Mouse (Mus musculus) left cerebral cortex, adult 8-10 months (tissue): Measurements from ENCODE around the gene Zmat5. TPM values are rescaled to one million over a fixed set of nuclear protein-coding genes. Genes with fewer than 3 reads are reported as not detected.
"Not testable (repeated sequence)": the region's sequence is repeated elsewhere in the genome, so short reads cannot be mapped to it uniquely, and the experiment has no call there.

Experiments
- DNase-seq, 2 experiments: peaks; one replicate each; pipeline ENCODE4 v3.0.0; 2022; ENCODE audit warnings: low spot score in 2 of 2
- total RNA-seq, 4 experiments: library from RNA; stranded (reverse); gene quantifications; 2 replicates each; pipeline ENCODE4 v1.2.4; 2022

Gene Zmat5
- total RNA-seq, 4 experiments from 2014 or later: 22.7 to 38.8 (median 27.7) TPM

- DNase-seq: no peak
Observed at GRCm38 (mm10) chr11:4688632-4689380, 15.7 kb upstream of the Zmat5 start.

- no peak for DNase-seq
Observed at GRCm38 (mm10) chr11:4690353-4690752, 14.1 kb upstream of the Zmat5 start.

GRCm38 (mm10) chr11:4691213-4691612 lies 13.3 kb upstream of the Zmat5 start:
- DNase-seq: no peak

GRCm38 (mm10) chr11:4692162-4692561 lies 12.3 kb upstream of the Zmat5 start:
- DNase-seq: no peak

- peak; percentile 49 to 55 for DNase-seq
Observed at GRCm38 (mm10) chr11:4697043-4697983, 7.2 kb upstream of the Zmat5 start.

- no peak for DNase-seq
Observed at GRCm38 (mm10) chr11:4700726-4701125, 3.8 kb upstream of the Zmat5 start.

GRCm38 (mm10) chr11:4703688-4704071 lies 798 bp upstream of the Zmat5 start:
- DNase-seq: no peak

- DNase-seq: no peak
Observed at GRCm38 (mm10) chr11:4705178-4705577, 700 bp downstream of the Zmat5 start.

GRCm38 (mm10) chr11:4710188-4710587 lies 5.7 kb downstream of the Zmat5 start:
- not testable (repeated sequence) for DNase-seq

GRCm38 (mm10) chr11:4712822-4713221 lies 8.3 kb downstream of the Zmat5 start:
- no peak for DNase-seq

- DNase-seq: no peak
Observed at GRCm38 (mm10) chr11:4714727-4715126, 10.2 kb downstream of the Zmat5 start.

GRCm38 (mm10) chr11:4715596-4715995 lies 11.1 kb downstream of the Zmat5 start:
- no peak for DNase-seq

GRCm38 (mm10) chr11:4716530-4717236 lies 12.2 kb downstream of the Zmat5 start:
- no peak for DNase-seq

- DNase-seq: no peak
Observed at GRCm38 (mm10) chr11:4718548-4718947, 14.1 kb downstream of the Zmat5 start.

GRCm38 (mm10) chr11:4719961-4720360 lies 15.5 kb downstream of the Zmat5 start:
- DNase-seq: no peak

- DNase-seq: no peak
Observed at GRCm38 (mm10) chr11:4720393-4720792, 15.9 kb downstream of the Zmat5 start.

- no peak for DNase-seq
Observed at GRCm38 (mm10) chr11:4720900-4721580, 16.6 kb downstream of the Zmat5 start.

- DNase-seq: no peak
Observed at GRCm38 (mm10) chr11:4721728-4722127, 17.2 kb downstream of the Zmat5 start.

- DNase-seq: no peak
Observed at GRCm38 (mm10) chr11:4729603-4730002, 25.1 kb downstream of the Zmat5 start.

- DNase-seq: no peak
Observed at GRCm38 (mm10) chr11:4730096-4730495, 25.6 kb downstream of the Zmat5 start.

GRCm38 (mm10) chr11:4730913-4731312 lies 26.4 kb downstream of the Zmat5 start:
- DNase-seq: no peak
